Mouse (Mus musculus) hindbrain, embryonic 14.5 days (tissue): ENCODE measurements around the gene Ift22. TPM values are rescaled to one million over a fixed set of nuclear protein-coding genes. Genes with fewer than 3 reads are reported as not detected.
A peak's percentile ranks its signal among the peaks of the same experiment; 100 is the strongest.

Experiments used
- ATAC-seq: fragments of 200-750 bp; cut with Nextera tagmentation; 2 replicates; pipeline ENCODE4 v1.8.0; 2017; ENCODE audit warnings: moderate number of reproducible peaks, mild to moderate bottlenecking, moderate TSS enrichment, moderate library complexity; ENCODE audit not compliant: low FRiP score
- DNase-seq: peaks from one replicate; pipeline ENCODE4 v3.0.0-alpha.2; 2015; ENCODE audit warnings: low spot score
- H3K27ac ChIP-seq: fragments of 300-500 bp; sonication (generic); 2 replicates; pipeline ENCODE4 v1.5.1; 2014; ENCODE audit warnings: mild to moderate bottlenecking, moderate library complexity
- H3K27me3 ChIP-seq: fragments of 300-500 bp; sonication (generic); 2 replicates; pipeline ENCODE4 v1.6.1; 2014; ENCODE audit warnings: mild to moderate bottlenecking, low read length, mixed read lengths; ENCODE audit not compliant: control insufficient read depth, insufficient read depth
- H3K36me3 ChIP-seq: fragments of 300-500 bp; sonication (generic); replicated peaks from 2 replicates; pipeline ENCODE4 v1.6.1; 2014; ENCODE audit not compliant: control insufficient read depth, insufficient read depth
- H3K4me1 ChIP-seq: fragments of 300-500 bp; sonication (generic); replicated peaks from 2 replicates; pipeline ENCODE4 v1.6.1; 2014; ENCODE audit warnings: antibody characterized with exemption, low read length, mixed read lengths; ENCODE audit not compliant: control insufficient read depth, insufficient read depth
- H3K4me2 ChIP-seq: fragments of 300-500 bp; sonication (generic); replicated peaks from 2 replicates; pipeline ENCODE4 v1.6.1; 2014; ENCODE audit warnings: mild to moderate bottlenecking, moderate library complexity
- H3K4me3 ChIP-seq: fragments of 300-500 bp; sonication (generic); replicated peaks from 2 replicates; pipeline ENCODE4 v1.5.1; 2014; ENCODE audit warnings: mild to moderate bottlenecking, low read length
- H3K9ac ChIP-seq: fragments of 300-500 bp; sonication (generic); 2 replicates; pipeline ENCODE4 v1.6.1; 2014
- H3K9me3 ChIP-seq: fragments of 300-500 bp; sonication (generic); 2 replicates; pipeline ENCODE4 v1.6.1; 2016; ENCODE audit warnings: low read length; ENCODE audit not compliant: control insufficient read depth
- WGBS: fragments of 180-500 bp; shearing (Covaris S2); extraction: QIAGEN DNeasy Blood & Tissue Kit; methylation state at CpG from one replicate; pipeline ENCODE4 v1.1.7; 2014; 5-methylcytosine and 5-hydroxymethylcytosine counted together
- polyA plus RNA-seq: library from polyadenylated mRNA; unstranded; fragments of >200 nt; fragmentation: Nextera tagmentation; extraction: Ambion mirVana; gene quantifications from 2 replicates; pipeline ENCODE4 v1.2.1, GENCODE M21; 2014

Ift22 gene
- polyA plus RNA-seq = 118 and 133 TPM in 2 replicates

DNA sequence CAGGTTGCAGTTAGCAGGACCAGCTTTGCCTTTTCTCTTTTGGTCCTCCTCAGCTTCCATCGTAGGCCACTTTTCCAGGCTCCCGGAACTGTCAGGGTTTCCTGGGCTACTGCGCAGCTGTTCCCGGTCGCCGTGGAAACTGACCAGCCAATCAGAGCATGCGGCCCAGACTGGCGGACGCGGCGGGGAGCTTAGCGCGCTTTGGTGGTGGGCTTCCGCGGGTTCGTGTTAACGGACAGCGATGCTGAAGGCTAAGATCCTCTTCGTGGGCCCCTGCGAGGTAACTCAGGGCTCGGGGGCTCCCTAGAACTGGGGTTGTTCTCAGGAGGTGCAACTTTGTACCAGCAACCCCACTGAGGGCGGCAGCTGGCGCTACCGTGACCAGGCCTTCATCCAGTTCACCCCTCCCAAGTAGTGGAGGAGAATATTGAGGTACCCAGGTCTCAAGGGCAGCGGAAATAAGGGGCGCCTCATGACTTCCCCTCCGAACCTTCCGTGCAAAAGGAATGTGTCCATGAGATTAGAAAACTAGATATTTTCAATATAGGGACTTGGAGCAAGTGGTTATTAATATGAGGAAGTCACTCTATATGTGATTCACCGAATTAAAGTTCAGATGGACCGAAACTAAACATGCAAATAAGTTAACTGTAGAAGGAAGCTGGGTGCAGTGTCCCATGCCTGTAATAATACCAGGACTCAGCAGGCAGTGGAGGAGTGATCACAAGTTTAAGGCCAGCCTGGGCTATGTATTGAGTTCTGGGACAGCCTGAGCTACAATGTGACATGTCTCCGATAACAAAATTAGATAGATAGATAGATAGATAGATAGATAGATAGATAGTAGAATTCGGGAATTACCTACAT is at the start of gene Ift22:
TSS of gene Ift22 (plus strand) at position 160 of the 867 bp plus-strand sequence.
- Histone ChIP-seq H3K36me3 (peaks cover 27% of the 10 kb centered on the region), H3K4me1 (peaks cover 9% of the 10 kb centered on the region; the same call in 1 of the 2 replicates), H3K9ac (peak within 1 kb of the TSS; percentile 81), H3K27me3 (no peaks in the 10 kb centered on the region), H3K9me3 (no peaks in the 10 kb centered on the region), H3K27ac (peak within 1 kb of the TSS; percentile 51; the same call in 1 of the 2 replicates), H3K4me2 (peak within 1 kb of the TSS; percentile 52), H3K4me3 (peak within 1 kb of the TSS; percentile 77)
- ATAC-seq (peak; percentile 95), DNase-seq (peak; percentile 95)
- WGBS = 9% methylated on average over 32 of the region's 32 CpGs

DNA sequence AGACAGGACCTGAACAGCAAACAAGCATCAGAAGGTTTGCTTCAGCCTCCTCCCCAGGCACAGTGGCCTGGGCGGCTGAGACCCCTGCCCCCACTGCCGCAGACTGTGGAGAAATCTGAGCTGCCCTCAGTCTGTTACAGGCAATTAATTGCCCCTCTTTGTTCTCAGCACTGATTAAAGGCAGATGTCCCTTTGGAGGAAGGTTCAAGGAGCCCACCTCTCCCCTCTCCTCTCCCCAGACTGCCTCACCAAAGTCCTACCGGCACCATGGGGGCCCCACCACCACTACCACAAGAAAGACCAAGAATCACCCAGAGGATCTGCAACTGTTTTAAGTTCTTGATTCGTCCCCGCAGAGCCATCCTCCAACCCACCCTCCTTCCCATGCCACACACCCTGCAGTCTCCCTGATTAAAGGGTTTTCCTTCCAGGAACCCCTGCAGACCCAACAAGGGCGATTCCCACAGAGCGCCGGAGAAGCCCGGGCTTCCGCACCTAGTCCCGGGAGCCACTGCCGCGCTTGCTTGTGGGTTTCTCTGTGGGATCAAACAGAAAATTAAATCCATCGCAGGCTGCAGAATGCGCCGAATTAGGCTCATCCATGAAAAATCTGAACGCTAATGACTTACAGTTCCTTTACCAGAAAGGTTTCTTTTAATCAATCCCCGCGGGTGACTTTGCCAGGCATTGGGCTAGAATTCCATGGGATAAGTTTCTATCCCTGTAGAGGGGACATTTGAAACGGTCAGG is 46.6 kb upstream of the Ift22 start:
- Histone ChIP-seq H3K4me2 (peak overlapping the region; percentile 37), H3K27ac (0 out of 2 replicates have a peak overlapping the region, but pooled peaks have one; percentile 20), H3K4me1 (peaks cover 20% of the 10 kb centered on the region), H3K27me3 (no peaks in the 10 kb centered on the region), H3K9ac (peak overlapping the region; percentile 2; the same call in 1 of the 2 replicates), H3K9me3 (no peaks in the 10 kb centered on the region), H3K4me3 (no peak overlapping the region), H3K36me3 (no peaks in the 10 kb centered on the region)
- DNase-seq = no peak
- WGBS = 13% methylated on average over 20 of the region's 20 CpGs
- no peak for ATAC-seq

DNA sequence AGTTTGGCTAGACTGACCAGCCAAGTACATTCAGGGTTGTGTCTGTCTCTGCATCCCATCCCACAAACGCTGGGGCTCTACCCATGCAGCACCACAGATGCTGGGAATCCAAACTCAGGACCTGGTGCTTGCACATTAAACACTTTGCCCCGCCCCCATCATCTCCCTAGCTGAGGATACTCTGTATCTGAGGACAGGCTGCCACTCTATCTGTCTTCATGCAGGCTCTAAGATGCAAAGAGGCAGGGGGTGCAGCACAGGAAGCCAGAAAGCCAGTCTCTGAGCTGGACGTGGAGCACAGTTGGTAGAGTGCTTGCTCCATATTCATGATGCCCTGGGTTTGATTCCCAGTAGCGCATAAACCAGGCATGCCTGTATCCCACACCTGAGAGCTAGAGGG is 45.1 kb upstream of the Ift22 start:
- H3K27ac ChIP-seq = no peak overlapping the region
- H3K9me3 ChIP-seq = no peaks in the 10 kb centered on the region
- DNase-seq (no peak), ATAC-seq (no peak)
- peaks cover 20% of the 10 kb centered on the region for H3K4me1 ChIP-seq
- H3K4me3 ChIP-seq = no peak overlapping the region
- WGBS = 55% methylated on average over 4 of the region's 4 CpGs
- H3K4me2 ChIP-seq = no peak overlapping the region
- H3K9ac ChIP-seq = no peak overlapping the region
- H3K36me3 ChIP-seq = no peaks in the 10 kb centered on the region
- H3K27me3 ChIP-seq = no peaks in the 10 kb centered on the region

DNA sequence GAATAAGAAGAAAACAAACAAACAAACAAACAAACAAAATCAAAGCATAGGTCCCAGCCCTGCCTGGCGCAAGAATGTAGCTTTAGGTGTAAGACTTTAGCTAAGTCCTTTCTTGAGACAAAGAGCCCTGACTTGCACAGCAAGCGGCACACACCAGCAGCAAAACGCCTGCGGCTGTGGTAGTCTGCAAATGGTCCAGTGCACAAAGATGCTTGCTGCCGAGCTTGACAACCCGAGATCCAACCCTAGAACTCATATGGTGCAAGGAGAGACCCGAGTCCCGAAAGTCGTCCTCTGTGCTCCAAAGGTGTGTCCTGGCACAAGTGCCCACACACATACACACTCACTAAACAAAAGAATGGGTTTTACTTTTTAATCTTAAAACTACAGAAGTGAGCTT is 44.7 kb upstream of the Ift22 start:
- ATAC-seq = no peak

DNA sequence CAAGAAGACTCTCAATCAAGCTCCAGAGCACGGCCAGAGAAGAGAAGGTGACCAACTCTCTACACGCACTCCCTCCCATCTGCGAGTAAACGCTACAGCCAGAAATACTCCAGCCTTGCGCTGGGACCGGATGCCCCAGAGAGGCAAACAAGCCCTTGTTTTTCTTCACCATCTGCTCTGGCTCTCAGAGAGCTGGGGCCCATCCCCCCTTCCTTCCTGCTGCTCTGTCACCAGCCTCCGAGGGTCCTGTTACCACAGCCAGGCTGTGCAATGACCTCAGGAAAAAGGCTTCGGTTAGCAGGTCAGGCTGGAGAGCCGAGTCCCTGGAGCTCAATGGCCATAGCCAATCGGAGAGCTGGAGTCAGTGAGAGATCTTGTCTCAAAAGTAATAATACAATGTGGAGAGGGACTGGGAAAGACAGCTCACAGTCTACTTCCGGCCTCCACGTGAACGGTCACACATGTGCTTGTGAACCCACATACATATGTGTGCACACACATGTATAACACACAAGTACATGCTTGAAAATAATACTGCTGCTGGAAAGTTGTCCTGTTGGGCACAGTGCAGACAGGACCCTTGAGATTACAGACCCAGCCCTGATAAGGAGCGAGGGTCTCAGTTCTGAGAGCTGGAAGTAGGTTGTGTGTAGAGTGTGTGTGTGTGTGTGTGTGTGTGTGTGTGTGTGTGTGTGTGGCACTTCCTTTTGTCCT is 43.8 kb upstream of the Ift22 start:
- peak; percentile 34; the same call in 1 of the 2 replicates for ATAC-seq
- peak overlapping the region; percentile 60; the same call in 1 of the 2 replicates for H3K27ac ChIP-seq

More for the DNA sequence above, 44.7 kb upstream of the Ift22 start:
- no peak overlapping the region for H3K4me3 ChIP-seq
- 53% methylated on average over 9 of the region's 9 CpGs for WGBS
- no peak overlapping the region for H3K9ac ChIP-seq
- no peak for DNase-seq
- H3K36me3 ChIP-seq = no peaks in the 10 kb centered on the region
- no peaks in the 10 kb centered on the region for H3K27me3 ChIP-seq
- H3K27ac ChIP-seq = peak overlapping the region; percentile 60; the same call in 1 of the 2 replicates
- no peak overlapping the region for H3K4me2 ChIP-seq
- H3K9me3 ChIP-seq = no peaks in the 10 kb centered on the region
- H3K4me1 ChIP-seq = peaks cover 20% of the 10 kb centered on the region

DNA sequence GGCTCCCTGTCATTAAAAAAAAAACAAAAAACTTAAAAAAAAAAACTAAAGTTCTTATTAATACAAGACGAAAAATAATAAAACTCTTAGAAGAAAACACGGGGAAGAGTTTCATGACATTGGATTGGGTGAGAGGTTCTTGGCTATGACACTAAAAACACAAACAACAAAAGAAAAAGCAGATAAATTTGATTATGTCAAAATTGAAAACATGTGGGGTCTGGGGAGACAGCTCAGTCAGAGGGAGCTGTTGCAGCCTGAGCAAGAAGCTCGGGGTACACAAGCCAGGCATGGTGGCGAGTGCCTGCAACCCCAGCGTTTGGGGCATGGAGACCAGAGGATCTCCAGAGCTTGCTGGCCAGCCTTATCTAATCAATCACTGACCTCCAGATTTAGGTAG is 40.2 kb upstream of the Ift22 start:
- Histone ChIP-seq H3K27ac (no peak overlapping the region), H3K27me3 (no peaks in the 10 kb centered on the region), H3K4me1 (peaks cover 11% of the 10 kb centered on the region), H3K36me3 (no peaks in the 10 kb centered on the region), H3K4me2 (no peak overlapping the region), H3K4me3 (no peak overlapping the region), H3K9ac (no peak overlapping the region), H3K9me3 (no peaks in the 10 kb centered on the region)
- 83% methylated on average over 5 of the region's 5 CpGs for WGBS
- DNase-seq = no peak
- ATAC-seq = no peak

More for the DNA sequence above, 43.8 kb upstream of the Ift22 start:
- Histone ChIP-seq H3K9ac (no peak overlapping the region), H3K4me3 (no peak overlapping the region), H3K27me3 (no peaks in the 10 kb centered on the region), H3K36me3 (no peaks in the 10 kb centered on the region), H3K4me1 (peaks cover 20% of the 10 kb centered on the region), H3K4me2 (no peak overlapping the region), H3K9me3 (no peaks in the 10 kb centered on the region)
- WGBS = 18% methylated on average over 14 of the region's 14 CpGs
- DNase-seq = peak; percentile 33

DNA sequence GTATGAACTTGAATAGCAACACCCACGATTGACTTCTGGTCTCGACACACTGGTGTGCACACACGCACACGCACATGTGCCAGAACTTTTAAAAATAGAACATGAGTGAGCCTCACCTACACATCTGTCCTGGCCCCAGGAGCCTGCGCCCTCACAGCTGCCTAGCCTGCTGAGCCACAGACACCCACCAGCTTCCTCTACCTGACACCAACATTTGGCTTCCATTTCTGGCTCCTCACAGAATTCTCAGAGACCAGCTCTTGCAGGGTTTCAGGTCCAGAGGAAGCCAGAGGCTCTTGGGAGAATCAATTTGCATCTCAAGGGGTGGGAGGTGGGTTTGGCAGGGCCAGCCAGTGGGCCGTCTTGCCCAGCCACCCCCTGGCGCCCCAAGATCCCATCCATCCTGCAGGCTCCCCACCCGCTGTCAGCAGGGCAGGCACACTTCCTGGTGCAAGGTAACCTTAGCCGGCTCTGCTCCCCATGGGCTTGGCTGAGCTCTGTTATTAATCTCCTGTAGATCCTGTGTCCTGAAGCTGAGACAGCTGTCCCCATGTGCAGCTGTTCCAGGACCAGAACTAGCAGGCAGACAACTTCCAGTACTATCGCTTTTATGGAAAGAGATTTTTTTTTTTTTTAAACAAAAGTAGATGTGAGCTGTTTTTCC is 38.4 kb upstream of the Ift22 start:
- no peak for DNase-seq
- Histone ChIP-seq H3K4me3 (no peak overlapping the region), H3K27ac (no peak overlapping the region)

DNA sequence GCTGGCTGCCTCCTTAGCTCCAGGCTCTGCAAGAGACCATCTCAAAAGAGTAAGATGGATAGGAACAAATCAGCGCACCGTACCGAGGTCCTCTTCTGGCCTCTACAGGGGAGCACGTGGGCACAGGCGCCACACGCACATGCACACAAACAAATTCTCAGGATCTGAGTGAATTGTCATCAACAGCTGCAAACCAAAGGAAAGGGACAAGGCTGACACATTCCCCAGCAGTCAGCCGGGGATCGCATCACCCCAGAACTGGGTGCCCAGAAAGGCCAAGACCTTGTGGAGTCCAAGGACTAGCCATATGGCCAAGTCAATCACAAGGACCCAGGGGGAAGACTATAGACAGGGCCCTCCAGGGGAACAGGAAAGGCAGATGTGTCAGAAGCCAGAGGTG is 35.5 kb upstream of the Ift22 start:
- Histone ChIP-seq H3K27me3 (no peaks in the 10 kb centered on the region), H3K27ac (no peak overlapping the region), H3K4me2 (no peak overlapping the region), H3K4me3 (no peak overlapping the region), H3K4me1 (no peaks in the 10 kb centered on the region), H3K9ac (no peak overlapping the region), H3K9me3 (no peaks in the 10 kb centered on the region), H3K36me3 (no peaks in the 10 kb centered on the region)
- 80% methylated on average over 8 of the region's 8 CpGs for WGBS
- ATAC-seq (no peak), DNase-seq (no peak)

More for the DNA sequence above, 38.4 kb upstream of the Ift22 start:
- H3K4me1 ChIP-seq = no peaks in the 10 kb centered on the region
- no peak overlapping the region for H3K4me2 ChIP-seq
- no peaks in the 10 kb centered on the region for H3K27me3 ChIP-seq
- ATAC-seq = no peak
- H3K36me3 ChIP-seq = no peaks in the 10 kb centered on the region
- H3K9ac ChIP-seq = no peak overlapping the region
- no peaks in the 10 kb centered on the region for H3K9me3 ChIP-seq
- WGBS = 65% methylated on average over 10 of the region's 10 CpGs
